Mouse (Mus musculus) stomach, postnatal 0 days (tissue): ENCODE results near the gene Cdcp1. TPM values are rescaled to one million over a fixed set of nuclear protein-coding genes. Genes with fewer than 3 reads are reported as not detected.
A peak's percentile ranks its signal among the peaks of the same experiment; 100 is the strongest.

Experiments used
- ATAC-seq: fragments of 200-750 bp; cut with Nextera tagmentation; 2 replicates; pipeline ENCODE4 v1.8.0; 2017; ENCODE audit not compliant: low FRiP score, low TSS enrichment
- DNase-seq: peaks from one replicate; pipeline ENCODE4 v3.0.0-alpha.2; 2016; ENCODE audit warnings: low spot score
- H3K27ac ChIP-seq: fragments of 300-500 bp; sonication (generic); replicated peaks from 2 replicates; pipeline ENCODE4 v1.5.1; 2014; ENCODE audit warnings: mild to moderate bottlenecking, control low read depth
- H3K27me3 ChIP-seq: fragments of 300-500 bp; sonication (generic); 2 replicates; pipeline ENCODE4 v1.6.1; 2014; ENCODE audit warnings: low read length; ENCODE audit not compliant: control insufficient read depth, insufficient read depth
- H3K36me3 ChIP-seq: fragments of 300-500 bp; sonication (generic); 2 replicates; pipeline ENCODE4 v1.6.1; 2014; ENCODE audit warnings: low read length, mixed read lengths; ENCODE audit not compliant: control insufficient read depth, insufficient read depth
- H3K4me1 ChIP-seq: fragments of 300-500 bp; sonication (generic); replicated peaks from 2 replicates; pipeline ENCODE4 v1.6.1; 2014; ENCODE audit warnings: antibody characterized with exemption; ENCODE audit not compliant: control insufficient read depth, insufficient read depth
- H3K4me2 ChIP-seq: fragments of 300-500 bp; sonication (generic); replicated peaks from 2 replicates; pipeline ENCODE4 v1.6.1; 2014; ENCODE audit warnings: low read depth, mild to moderate bottlenecking, control low read depth, moderate library complexity
- H3K4me3 ChIP-seq: fragments of 300-500 bp; sonication (generic); 2 replicates; pipeline ENCODE4 v1.5.1; 2014; ENCODE audit warnings: low read depth, low read length, control low read depth
- H3K9ac ChIP-seq: fragments of 300-500 bp; sonication (generic); 2 replicates; pipeline ENCODE4 v1.6.1; 2014; ENCODE audit warnings: mild to moderate bottlenecking, low read length, control low read depth, mixed read lengths
- H3K9me3 ChIP-seq: fragments of 300-500 bp; sonication (generic); 2 replicates; pipeline ENCODE4 v1.6.1; 2016; ENCODE audit warnings: low read length; ENCODE audit not compliant: control insufficient read depth
- CTCF ChIP-seq: IDR thresholded peaks from 2 replicates; pipeline ENCODE4 v1.5.1; 2016; ENCODE audit warnings: antibody characterized with exemption, low read depth, mild to moderate bottlenecking, moderate library complexity
- EP300 ChIP-seq: optimal IDR thresholded peaks from 2 replicates; pipeline ENCODE3; 2016; ENCODE audit warnings: antibody characterized with exemption
- WGBS: fragments of 180-500 bp; shearing (Covaris S2); extraction: QIAGEN DNeasy Blood & Tissue Kit; methylation state at CpG from one replicate; pipeline ENCODE4 v1.1.7; 2014; 5-methylcytosine and 5-hydroxymethylcytosine counted together
- polyA plus RNA-seq: library from polyadenylated mRNA; unstranded; fragments of >200 nt; fragmentation: Nextera tagmentation; extraction: Ambion mirVana; gene quantifications from 2 replicates; pipeline ENCODE4 v1.2.1, GENCODE M21; 2015

The Cdcp1 gene
- polyA plus RNA-seq, 1 experiment from 2014 or later = 7.4 TPM

DNA sequence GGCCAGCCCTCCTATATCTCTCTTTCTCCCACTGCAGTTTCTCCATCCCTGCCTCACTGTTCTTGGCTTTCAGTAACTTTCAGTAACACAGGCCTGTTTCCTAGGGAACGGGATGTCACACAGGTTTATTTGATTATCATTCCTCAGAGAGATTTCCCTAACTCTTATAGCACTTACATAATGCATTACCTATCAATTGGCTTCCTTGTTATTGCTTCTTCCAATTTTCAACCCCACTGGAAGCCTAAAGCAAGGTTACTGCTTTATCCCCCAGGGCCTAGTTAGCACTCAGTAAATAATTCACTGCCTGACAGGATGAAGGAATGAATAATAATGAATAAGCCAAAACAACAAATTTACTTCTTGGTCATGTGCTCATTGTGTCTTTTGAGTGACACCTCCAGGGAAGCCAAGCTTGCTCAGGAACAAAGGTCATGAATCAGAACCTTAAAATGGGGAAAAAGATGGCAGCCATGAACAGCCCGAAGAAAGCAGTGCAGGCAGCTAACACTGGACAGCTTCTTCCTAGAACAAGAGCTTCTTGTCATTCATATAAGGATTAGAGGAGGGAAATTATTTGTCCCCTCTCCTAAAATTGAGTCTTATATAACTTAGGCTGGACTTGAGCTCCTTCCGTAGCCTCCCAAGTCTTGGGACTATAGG is 49.9 kb downstream of the Cdcp1 start:
- Histone ChIP-seq H3K27ac (no peak overlapping the region), H3K4me2 (no peak overlapping the region), H3K4me3 (no peak overlapping the region), H3K36me3 (no peaks in the 10 kb centered on the region), H3K4me1 (no peaks in the 10 kb centered on the region), H3K27me3 (no peaks in the 10 kb centered on the region), H3K9me3 (no peaks in the 10 kb centered on the region), H3K9ac (no peak overlapping the region)
- no peak for TF ChIP-seq EP300
- no peak for ATAC-seq
- WGBS = 87% methylated on average over 3 of the region's 3 CpGs
- DNase-seq = no peak

DNA sequence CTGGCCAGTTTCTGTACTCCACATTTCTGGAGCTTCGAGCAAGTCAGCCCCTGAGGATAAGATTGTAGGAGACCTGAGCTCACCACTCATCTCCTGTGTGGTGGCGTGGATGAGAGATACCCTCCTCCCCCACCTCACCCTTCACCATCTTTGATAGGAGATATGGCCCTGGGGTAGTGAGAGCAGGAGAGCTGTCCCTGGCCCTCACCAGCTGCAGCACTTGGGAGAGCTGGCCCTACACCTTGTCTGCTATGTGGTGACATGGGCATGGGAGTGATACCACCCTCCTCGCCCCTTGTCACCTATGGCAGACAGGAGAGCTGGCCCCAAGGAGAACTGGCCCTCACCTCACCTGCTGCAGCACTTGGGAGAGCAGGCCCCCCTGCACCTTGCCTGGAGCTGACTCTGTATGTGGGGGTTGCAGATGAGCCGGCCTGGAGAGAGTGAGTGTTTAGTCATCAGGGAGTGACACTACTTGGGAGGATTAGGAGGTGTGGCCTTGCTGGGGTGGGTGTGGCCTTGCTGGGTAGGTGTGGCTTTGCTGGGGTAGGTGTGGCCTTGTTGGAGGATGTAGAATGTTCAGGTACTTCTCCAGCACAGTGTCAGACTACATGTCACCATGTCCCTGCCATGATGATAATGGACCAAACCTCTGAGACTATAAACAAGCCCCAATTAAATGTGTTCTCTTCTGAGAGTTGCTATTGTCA is 52.7 kb downstream of the Cdcp1 start:
- Histone ChIP-seq H3K27me3 (no peaks in the 10 kb centered on the region), H3K9me3 (no peaks in the 10 kb centered on the region), H3K27ac (no peak overlapping the region)

DNA sequence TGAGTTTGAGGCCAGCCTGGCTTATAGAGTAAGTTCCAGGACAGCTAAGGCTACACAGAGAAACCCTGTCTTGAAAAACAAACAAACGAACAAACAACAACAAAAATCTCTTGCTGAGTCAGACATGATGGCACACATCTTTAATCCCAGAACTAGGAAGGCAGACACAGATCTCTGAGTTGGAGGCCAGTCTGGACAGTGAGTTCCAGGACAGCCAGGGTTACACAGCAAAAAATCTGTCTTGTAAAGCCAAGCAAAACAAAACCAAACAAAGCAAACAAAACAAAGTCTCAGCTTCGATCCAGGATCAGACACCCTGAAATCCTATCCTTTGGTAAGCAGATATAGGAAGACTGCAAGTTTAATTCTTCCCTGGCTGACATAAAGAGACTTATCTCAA is 54.0 kb downstream of the Cdcp1 start:
- H3K4me1 ChIP-seq = no peaks in the 10 kb centered on the region
- no peaks in the 10 kb centered on the region for H3K36me3 ChIP-seq
- DNase-seq (no peak), ATAC-seq (no peak)
- H3K27me3 ChIP-seq = no peaks in the 10 kb centered on the region
- no peak overlapping the region for H3K4me2 ChIP-seq
- no peaks in the 10 kb centered on the region for H3K9me3 ChIP-seq
- H3K9ac ChIP-seq = no peak overlapping the region
- TF ChIP-seq CTCF = no peak
- TF ChIP-seq EP300 = no peak
- no peak overlapping the region for H3K27ac ChIP-seq
- 56% methylated on average over 2 of the region's 2 CpGs for WGBS
- no peak overlapping the region for H3K4me3 ChIP-seq

More for the DNA sequence above, 52.7 kb downstream of the Cdcp1 start:
- TF ChIP-seq CTCF = no peak
- no peak for TF ChIP-seq EP300
- Histone ChIP-seq H3K4me2 (no peak overlapping the region), H3K9ac (no peak overlapping the region), H3K4me3 (no peak overlapping the region), H3K36me3 (no peaks in the 10 kb centered on the region), H3K4me1 (no peaks in the 10 kb centered on the region)
- WGBS = 70% methylated on average over 4 of the region's 4 CpGs
- ATAC-seq = peak; percentile 65
- DNase-seq = no peak

DNA sequence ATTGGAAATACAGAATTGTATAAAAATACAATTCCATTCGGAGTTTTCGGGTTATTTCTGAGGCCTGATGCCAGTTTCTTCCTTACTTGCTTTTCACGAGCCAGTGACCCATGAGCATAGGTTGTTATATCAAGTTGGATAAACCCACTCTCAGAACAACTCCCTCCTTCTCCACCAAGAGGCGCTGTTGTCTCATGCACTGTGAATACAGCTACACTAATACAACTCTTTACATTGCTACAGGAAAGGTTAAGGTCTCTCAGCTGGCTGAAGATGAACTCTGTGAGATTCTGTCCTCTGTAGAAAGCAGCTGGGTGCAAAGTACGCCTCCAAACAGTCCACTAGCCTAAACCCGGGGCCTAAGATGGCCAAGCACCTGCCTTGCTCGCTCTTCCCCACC is 56.5 kb downstream of the Cdcp1 start:
- H3K4me2 ChIP-seq = no peak overlapping the region
- 68% methylated on average over 7 of the region's 7 CpGs for WGBS

DNA sequence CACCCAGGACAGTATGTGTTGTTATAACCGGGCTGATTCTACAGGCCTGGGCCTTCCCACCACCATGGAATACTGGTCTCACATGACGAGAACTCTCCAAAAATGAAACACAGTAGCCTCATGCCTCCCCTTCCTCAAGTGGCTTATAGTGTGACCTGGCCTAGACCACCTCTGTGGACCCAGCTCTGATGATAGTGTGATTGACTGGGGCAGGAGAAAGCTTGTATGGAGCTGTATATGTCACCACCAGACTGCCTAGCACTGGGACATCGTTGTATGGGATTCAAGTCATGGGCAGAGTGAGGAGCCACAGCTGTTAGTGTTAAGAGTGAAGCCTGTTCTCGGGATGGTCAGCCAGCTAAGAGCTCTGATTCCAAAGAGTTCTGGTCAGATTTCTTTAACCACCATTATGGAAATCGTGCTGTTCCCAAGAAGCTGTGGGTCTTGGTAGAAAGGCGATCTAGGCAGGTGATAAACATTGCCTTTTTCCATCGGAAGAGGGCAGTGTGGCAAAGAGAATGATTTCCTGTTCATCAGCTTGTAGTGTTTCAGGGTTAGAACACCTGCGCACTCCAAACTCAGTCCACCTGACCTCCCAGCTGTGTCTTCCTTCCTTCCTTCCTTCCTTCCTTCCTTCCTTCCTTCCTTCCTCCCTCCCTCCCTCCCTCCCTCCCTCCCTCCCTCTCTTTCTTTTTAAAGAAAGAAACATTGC is 57.6 kb downstream of the Cdcp1 start:
- no peaks in the 10 kb centered on the region for H3K4me1 ChIP-seq
- H3K4me2 ChIP-seq = no peak overlapping the region
- no peak overlapping the region for H3K4me3 ChIP-seq
- H3K27ac ChIP-seq = no peak overlapping the region
- no peaks in the 10 kb centered on the region for H3K36me3 ChIP-seq
- WGBS = 40% methylated on average over 8 of the region's 8 CpGs
- ATAC-seq (no peak), DNase-seq (peak; percentile 49)
- no peaks in the 10 kb centered on the region for H3K9me3 ChIP-seq
- H3K9ac ChIP-seq = no peak overlapping the region
- TF ChIP-seq EP300 (no peak), CTCF (peak; percentile 76)
- no peaks in the 10 kb centered on the region for H3K27me3 ChIP-seq

More for the DNA sequence above, 56.5 kb downstream of the Cdcp1 start:
- Histone ChIP-seq H3K27ac (no peak overlapping the region), H3K9ac (no peak overlapping the region), H3K27me3 (no peaks in the 10 kb centered on the region), H3K4me1 (no peaks in the 10 kb centered on the region), H3K9me3 (no peaks in the 10 kb centered on the region), H3K4me3 (no peak overlapping the region), H3K36me3 (no peaks in the 10 kb centered on the region)
- ATAC-seq (peak; percentile 50), DNase-seq (peak; percentile 83)
- TF ChIP-seq EP300 = no peak
- peak; percentile 96 for TF ChIP-seq CTCF

DNA sequence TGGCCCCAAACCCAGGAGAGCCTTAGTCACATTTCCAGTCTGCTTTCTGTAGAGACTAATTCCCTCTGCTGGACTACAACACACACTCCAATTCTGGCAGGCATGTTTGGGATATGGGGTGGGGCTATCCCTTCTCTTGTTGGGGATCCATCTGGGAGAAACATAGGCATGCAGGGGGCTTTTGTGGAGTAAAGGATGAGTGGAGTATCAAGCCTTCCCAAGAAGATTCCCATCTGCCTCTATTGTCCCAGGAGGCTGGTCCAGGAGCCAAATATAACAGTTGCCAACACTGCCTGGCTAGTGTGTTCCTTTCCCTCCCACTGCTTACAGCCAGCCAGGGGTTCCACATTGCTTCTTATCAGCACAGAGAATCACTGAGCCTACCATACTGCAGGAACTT is 58.1 kb downstream of the Cdcp1 start:
- Histone ChIP-seq H3K4me3 (no peak overlapping the region), H3K9me3 (no peaks in the 10 kb centered on the region), H3K9ac (no peak overlapping the region), H3K27ac (no peak overlapping the region), H3K27me3 (no peaks in the 10 kb centered on the region), H3K4me1 (no peaks in the 10 kb centered on the region), H3K36me3 (no peaks in the 10 kb centered on the region), H3K4me2 (no peak overlapping the region)
- DNase-seq = no peak
- peak; percentile 14; the same call in 1 of the 2 replicates for ATAC-seq
- TF ChIP-seq CTCF (peak; percentile 18; the same call in 1 of the 2 replicates), EP300 (no peak)
